Mouse (Mus musculus): ENCODE measurements at regions not wholly inside any gene's neighbourhood (a gene's known extent, or its start where the extent isn't known, plus 50 kb on each side); places are given as distances from the start of the nearest gene placed in this dataset.

DNA sequence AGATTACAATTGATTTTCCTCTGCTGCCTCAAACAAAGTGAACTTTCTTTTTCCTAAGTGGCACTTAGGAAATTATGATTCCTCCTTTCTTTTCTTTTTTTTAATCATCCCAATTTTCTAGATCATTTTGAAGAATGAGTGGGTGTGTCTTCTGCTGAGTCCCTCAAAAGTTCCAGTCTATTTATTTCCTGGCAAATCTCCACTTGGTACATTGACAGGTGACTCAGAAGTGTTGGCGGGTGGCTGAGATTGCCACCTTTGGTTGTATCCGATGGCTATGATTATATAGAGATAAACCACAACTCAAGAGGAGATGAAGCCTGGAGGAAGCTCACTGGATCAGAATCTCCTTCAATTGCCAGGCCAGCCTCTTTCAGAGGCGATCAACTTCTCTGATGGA lies 54.7 kb upstream of the Acsl3 start:
- TF ChIP-seq POLR2A (IDR thresholded peaks at IDR 0.05; ENCODE audit: insufficient read length, low read depth) (no peak), MAX (IDR thresholded peaks at IDR 0.05; ENCODE audit: low read depth) (no peak), USF1 (IDR thresholded peaks at IDR 0.05; ENCODE audit: low read depth) (no peak), TCF12 (IDR thresholded peaks at IDR 0.05; ENCODE audit: insufficient read depth, poor library complexity, severe bottlenecking) (no peak)

Data from myocyte (in vitro differentiated cells).